Mouse (Mus musculus) layer of hippocampus, postnatal 14 days (tissue): ENCODE results near the gene Phldb1. TPM values are rescaled to one million over a fixed set of nuclear protein-coding genes. Genes with fewer than 3 reads are reported as not detected.
A peak's percentile ranks its signal among the peaks of the same experiment; 100 is the strongest.
"Not testable (repeated sequence)": the region's sequence is repeated elsewhere in the genome, so short reads cannot be mapped to it uniquely, and the experiment has no call there.

Source experiments
- DNase-seq, 2 experiments: peaks; one replicate each; pipeline ENCODE4 v3.0.0; 2021 to 2022; ENCODE audit warnings: low spot score in 2 of 2, mixed read lengths in 1 of 2
- total RNA-seq, 2 experiments: library from RNA; stranded (reverse); gene quantifications; 2 replicates each; pipeline ENCODE4 v1.2.3; 2021

Gene Phldb1
- total RNA-seq, 2 experiments from 2014 or later = 98.3 to 98.6 TPM

- DNase-seq = peak; percentile 48 to 70
Observed at GRCm38 (mm10) chr9:44655098-44656066, 79.6 kb downstream of the Phldb1 start.

DNA sequence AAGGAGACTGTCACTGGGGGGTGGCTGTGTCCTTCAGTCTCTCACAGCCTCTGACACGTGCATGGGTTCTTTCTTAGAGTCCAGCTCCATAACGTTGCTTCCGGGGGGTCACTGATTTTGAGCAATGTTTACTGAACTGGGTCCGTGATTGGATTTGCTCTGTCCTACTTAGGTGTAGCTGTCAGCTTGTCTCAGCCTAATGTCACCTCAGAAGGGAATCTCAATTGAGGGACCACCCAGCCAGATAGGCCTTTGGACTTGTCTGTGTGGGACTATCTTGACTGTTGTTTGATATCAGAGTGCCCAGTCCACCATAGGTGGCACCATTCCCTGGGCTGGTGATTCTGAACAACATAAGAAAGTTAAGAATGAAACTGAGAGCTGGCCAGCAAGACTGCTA, 81.1 kb downstream of the Phldb1 start:
- DNase-seq = no peak

GRCm38 (mm10) chr9:44652027-44652426, 83.0 kb downstream of the Phldb1 start:
- peak; percentile 59 to 66 for DNase-seq

DNA sequence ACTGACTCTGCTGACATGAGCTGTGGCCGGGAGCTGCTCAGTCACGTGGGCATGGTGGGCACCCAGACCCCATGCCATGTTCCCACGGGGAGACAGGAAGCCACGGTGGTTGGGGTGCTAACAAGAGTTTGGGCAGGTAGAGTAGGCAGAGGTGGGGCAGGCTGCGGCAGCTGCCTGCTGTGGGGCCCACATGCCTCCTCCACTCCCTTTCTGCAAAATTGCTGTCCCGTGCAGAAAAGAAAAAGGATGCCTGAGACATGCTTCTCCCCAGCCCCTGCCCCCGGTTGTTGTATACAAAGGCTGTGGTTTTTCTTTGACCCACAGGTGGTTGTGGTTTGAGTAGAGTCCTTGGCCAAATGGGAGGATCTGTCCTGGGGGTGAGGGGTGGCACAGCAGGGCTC, 86.1 kb downstream of the Phldb1 start:
- no peak for DNase-seq

DNA sequence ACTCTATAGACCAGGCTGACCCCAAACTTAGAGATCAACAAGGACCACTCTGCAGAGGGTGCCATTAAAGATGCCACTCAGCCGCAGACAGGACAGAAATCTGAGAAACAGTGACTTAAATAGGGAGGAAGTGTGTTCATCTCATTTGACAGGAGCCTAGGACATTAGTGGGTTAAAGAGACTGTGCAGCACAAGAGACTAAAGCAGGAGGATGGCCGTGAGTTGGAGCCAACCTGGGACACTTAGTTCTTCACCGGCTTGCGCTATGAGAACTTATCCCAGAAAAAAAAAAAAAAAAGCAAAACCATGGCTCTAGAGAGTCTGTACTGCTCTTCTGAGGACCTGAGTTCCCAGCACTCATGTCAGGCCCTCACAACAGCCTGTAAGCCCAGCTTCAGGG, 87.3 kb downstream of the Phldb1 start:
- no peak for DNase-seq

DNA sequence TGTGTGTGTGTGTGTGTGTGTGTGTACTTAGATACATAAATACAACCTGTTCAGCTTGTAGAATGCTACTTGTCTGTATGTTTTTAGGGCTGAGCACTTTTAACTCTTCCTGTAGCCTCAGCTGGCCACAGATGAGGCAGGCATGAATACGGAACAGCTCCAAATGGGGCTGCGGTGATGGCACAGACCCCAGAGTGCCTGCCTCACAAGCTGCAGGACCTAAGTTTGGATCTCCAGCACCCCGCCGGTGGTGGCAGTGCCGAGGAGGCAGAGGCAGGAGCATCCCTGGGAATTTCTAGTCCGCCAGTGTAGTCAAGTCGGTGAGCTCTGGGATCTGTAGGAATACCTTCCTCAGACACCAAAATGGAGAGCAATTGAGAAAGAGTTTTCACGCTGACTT, 88.0 kb downstream of the Phldb1 start:
- DNase-seq = no peak

DNA sequence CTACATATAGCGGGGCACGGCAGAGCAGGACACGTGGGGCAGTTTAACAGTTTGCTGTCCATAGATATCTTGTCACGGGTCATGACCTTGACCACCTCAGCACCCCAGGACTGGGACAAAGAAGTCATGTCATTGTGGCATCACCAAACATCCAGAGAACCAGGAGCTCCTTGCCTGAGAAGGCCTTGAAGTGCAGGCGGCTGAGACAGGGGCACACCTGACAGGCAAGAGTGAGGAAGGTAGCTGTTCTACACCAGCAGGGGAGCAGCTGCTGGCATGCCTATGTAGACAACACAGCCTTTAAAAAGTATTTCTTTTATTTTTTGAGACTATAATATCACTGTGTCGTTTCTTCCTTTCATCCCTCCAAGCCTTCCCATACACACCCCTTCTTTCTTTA, 88.6 kb downstream of the Phldb1 start:
- DNase-seq = no peak

DNA sequence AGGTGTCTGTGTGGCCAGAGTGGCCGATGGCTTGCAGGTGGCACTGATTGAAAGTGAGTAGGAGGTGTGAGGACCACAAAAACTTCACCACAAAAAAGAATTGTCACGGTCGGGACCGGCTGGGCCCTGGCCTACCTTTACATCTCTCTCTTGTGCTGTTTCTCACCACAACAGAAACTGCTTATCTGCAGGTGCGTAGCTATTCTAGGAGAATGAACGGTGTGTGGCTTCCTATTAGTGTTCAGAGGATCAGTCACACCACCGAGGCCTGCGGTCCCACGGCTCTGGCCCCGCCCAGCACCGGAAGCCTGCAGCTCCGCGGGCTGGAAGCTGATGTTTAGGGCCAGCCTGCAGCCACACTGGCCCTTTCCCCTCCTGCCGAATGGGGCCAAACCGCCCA, 89.1 kb downstream of the Phldb1 start:
- no peak for DNase-seq

DNA sequence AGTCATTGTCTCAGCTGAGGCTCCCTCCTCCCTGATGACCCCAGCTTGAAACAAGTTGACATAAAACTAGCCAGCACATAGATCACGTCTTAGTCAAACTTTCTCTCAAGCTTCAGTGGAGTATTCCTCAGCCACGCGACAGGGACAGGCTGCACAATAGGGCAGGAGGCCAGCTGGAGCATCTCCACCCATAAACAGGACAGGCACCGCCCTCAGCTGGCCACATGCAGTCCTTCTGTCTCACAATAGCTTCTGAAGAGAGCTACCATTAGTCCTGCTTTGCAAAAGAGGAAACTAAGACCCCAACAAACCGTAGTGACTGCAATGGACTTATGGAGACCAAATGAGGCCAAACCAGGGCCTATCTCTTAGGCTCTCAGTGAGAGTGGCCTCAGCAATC, 89.5 kb downstream of the Phldb1 start:
- DNase-seq = no peak

- no peak for DNase-seq
Observed at GRCm38 (mm10) chr9:44644186-44644585, 90.8 kb downstream of the Phldb1 start.

DNA sequence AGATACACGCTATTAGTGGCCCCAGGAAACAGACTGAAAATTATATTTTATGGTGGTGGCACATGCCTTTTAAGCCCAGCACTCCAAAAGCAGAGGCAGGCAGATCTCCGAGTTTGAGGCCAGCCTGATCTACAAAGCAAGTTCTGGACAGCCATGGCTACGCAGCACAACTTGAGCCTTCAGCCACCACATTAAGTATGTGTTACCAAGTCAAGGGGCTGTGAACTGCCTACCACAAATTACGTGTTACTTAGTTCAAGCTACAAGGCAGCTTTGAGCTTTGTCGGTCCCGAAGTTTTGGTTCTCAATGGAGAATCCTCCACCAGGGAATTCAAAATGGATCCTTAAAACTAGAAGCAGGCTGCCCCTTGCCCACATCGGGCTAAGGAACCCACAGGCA, 91.9 kb downstream of the Phldb1 start:
- no peak for DNase-seq

DNA sequence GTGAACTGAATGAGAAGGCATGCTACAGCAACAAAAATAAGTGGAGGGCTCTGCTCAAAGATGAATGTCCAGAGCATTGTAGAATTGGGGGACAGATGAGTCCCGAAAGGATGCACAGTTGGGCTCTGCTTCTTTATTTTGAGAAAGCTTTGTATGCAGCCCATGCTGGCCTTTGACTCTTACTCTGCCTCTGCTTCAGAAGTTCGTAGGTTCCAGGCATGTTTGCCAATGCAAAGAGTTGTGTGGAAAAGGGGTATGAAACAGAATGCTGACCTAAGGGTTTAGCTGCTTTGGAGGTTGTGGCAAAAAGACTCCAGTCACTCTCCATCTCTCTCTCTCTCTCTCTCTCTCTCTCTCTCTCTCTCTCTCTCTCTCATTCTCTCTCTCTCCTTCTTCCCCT, 93.4 kb downstream of the Phldb1 start:
- DNase-seq = no peak

- DNase-seq = no peak
Observed at GRCm38 (mm10) chr9:44640646-44641357, 94.2 kb downstream of the Phldb1 start.

DNA sequence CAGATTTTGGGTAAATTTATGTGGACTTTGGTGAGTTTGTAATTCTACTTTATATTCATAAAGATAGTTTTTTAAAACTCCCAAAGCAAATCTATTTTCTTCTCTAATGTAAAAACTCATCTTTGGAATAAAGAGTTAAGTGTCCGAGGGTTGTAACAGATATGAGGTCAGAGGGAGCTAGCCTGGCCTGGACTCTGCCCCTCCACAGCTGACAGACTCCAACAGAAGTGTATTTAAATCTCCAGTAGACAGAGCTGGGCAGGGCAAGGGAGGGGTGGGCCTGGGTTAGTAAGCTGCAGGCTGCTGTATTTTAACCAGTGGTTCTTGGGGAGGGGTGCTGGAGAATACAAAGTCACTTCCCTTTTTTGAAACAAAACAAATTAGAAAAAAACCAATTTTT, 95.0 kb downstream of the Phldb1 start:
- not testable (repeated sequence) for DNase-seq

DNA sequence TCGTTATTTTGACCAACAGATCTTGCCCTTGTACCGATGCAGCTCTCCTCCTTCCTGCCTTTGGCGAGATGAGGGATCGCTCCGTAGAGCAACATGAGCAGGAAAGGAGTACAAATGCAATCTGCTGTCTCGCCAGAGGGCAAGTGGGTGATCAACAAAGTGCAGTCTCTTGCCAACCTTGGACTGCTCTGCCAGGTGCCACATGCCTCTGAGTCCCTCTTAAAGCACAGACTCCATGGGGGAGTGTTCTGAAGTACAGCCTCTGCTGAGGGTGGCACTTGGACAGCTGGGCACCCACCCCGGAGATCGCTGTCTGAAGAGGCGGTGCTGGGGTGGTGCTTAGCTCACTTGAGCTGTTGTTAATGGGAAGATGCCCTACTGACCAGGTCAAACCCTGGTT, 96.3 kb downstream of the Phldb1 start:
- DNase-seq = not testable (repeated sequence)

- peak in 1 of 2 experiments; percentile 22 for DNase-seq
Observed at GRCm38 (mm10) chr9:44637551-44638169, 97.3 kb downstream of the Phldb1 start.

Other genes with a start within 250 kb of the Phldb1 start
- gene Cxcr5, start 173.3 kb downstream of the Phldb1 start, total RNA-seq = not detected
- gene Ddx6, start 130.3 kb downstream of the Phldb1 start, total RNA-seq = 100 to 1,000 TPM; 107 TPM
- not detected for gene Treh, start 62.0 kb downstream of the Phldb1 start, total RNA-seq
- 100 to 1,000 TPM; 102 to 109 TPM for gene Arcn1, start 32.6 kb upstream of the Phldb1 start, total RNA-seq
- 10 to 100 TPM; 74.9 to 88.5 TPM for gene Ift46, start 32.7 kb upstream of the Phldb1 start, total RNA-seq
- gene Tmem25, start 64.1 kb upstream of the Phldb1 start, total RNA-seq = 10 to 100 TPM; 43.1 to 43.4 TPM
- 1 to 10 TPM; 1.3 to 1.5 TPM for gene Ttc36, start 67.9 kb upstream of the Phldb1 start, total RNA-seq
- gene Kmt2a, start 146.1 kb upstream of the Phldb1 start, total RNA-seq = 10 to 100 TPM; 47.5 to 50.0 TPM
- 100 to 1,000 TPM; 394 to 409 TPM for gene Atp5l, start 185.5 kb upstream of the Phldb1 start, total RNA-seq
- 10 to 100 TPM; 90.6 to 91.6 TPM for gene Ube4a, start 230.4 kb upstream of the Phldb1 start, total RNA-seq
- gene Cd3g, start 245.2 kb upstream of the Phldb1 start, total RNA-seq = not detected
- not detected for gene Cd3d, start 246.6 kb upstream of the Phldb1 start, total RNA-seq